Mouse (Mus musculus) liver, adult (tissue): ENCODE results near the gene Cdca3.

Source experiments
- GATA4 ChIP-seq: IDR thresholded peaks from 2 replicates; pipeline ENCODE4 v1.6.1; 2014; ENCODE audit warnings: mild to moderate bottlenecking, low read length; ENCODE audit not compliant: insufficient replicate concordance

The Cdca3 gene

DNA sequence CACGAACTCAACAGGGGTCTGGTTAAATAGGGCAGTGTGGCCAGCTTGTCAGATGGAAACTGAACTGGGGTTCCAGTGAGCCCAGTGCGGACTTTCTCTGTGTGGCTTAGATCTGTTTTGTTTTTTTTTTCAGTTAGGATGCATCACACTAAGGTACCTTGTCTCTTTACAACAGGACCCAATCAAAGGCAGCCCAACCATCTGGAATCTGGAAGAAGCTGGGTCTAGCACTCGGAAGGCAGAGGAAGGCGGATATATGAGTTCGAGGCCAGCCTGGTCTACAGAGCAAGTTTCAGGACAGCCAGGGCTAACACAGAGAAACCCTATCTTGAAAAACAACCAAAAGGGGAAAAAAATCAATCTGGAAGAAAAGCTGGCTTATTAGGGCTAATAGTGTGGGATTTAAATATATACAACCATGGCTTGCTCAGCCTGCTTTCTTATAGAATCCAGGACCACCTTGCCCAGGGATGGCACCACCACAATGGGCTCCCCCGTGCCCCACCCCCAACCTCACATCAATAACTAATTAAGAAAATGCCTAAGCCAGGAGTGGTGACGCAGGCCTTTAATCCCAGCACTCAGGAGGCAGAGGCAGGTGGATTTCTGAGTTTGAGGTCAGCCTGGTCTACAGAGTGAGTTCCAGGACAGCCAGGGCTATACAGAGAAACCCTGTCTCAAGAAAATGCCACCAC, 22.8 kb upstream of the Cdca3 start:
- no peak for TF ChIP-seq GATA4

DNA sequence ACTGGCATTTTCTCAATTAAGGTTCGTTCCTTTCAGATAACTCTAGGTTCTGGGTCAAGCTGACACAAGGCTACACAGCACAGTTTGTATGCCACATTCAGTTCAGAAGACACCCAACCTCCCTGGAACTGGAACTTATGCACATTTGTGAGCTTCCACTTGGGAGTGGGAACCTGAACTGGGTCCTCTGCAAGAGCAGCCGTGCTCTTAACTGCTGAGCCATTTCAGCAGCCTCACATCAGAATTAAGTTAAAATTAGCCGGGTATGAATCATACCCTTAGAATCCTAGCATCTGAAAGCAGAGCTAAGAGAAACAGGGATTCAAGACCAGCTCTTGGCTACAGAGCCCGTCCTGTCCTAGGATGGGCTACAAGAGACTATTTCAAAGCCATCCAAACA, 22.0 kb upstream of the Cdca3 start:
- no peak for TF ChIP-seq GATA4

DNA sequence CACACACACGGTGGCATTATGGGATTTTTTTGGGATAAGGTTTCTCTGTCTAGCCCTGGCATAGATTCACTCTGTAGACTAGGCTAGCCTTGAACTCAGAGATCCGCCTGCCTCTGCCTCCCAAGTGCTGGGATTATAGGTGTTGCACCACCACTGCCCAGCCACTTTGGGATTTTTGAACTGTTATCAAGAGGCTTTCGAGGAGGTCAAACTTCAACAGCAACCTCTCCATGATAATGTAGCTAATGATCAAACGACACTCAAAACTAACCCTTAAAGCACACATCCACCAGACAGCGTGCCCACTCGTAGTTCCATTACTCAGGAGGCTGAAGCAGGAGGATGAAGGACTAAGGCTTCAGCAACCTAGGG, 21.4 kb upstream of the Cdca3 start:
- TF ChIP-seq GATA4 = no peak

DNA sequence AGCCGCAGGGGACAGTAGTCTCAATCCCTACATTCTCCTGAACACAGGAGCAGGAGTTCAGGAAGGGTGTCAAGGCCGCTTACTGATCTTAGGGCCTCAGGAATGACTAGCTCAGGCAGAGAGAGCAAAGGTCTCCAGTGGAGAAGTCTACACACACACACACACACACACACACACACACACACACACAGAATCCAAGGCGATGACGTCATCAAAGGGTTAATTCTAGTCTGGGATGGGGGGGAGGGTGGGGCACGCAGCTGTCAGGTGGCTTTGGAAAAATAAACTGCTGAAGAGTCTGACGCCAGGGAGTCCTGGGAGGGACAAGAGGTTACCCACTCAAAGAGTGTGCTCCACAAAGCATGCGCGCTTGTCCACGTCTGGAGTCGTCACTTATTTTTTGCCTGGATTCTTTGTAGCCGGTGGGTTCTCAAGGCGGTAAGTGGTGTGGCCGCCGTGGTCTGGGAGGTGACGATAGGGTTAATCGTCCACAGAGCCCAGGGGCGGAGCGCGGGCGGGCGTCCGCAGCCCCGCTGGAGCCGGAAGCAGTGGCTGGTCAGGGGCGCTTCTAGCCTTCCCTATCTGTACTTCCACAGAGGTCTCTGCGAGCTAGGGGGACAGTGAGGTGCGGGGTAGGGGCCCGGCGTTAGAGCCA, 20.9 kb upstream of the Cdca3 start, which contains the start of gene Spsb2:
TSS of gene Spsb2 (plus strand) at position 304 of the 655 bp plus-strand sequence.
- peak; percentile 15; the same call in 1 of the 2 replicates for TF ChIP-seq GATA4

DNA sequence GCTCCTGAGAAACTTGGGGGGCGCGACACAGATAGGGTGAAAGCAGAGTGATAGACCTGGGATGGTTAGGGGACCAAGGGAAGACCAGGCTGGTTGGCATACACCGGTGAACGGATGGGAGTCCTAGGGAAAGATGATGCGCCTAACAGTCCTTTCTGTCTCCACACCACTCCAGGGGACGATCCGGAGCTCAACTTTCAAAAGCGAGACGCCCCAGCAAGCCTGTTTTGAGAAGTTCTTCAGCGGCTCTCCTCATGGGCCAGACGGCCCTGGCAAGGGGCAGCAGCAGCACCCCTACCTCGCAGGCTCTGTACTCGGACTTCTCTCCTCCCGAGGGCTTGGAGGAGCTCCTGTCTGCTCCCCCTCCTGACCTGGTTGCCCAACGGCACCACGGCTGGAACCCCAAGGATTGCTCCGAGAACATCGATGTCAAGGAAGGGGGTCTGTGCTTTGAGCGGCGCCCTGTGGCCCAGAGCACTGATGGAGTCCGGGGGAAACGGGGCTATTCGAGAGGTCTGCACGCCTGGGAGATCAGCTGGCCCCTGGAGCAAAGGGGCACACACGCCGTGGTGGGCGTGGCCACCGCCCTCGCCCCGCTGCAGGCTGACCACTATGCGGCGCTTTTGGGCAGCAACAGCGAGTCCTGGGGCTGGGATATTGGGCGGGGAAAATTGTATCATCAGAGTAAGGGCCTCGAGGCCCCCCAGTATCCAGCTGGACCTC, 20.1 kb upstream of the Cdca3 start:
- TF ChIP-seq GATA4 = no peak

DNA sequence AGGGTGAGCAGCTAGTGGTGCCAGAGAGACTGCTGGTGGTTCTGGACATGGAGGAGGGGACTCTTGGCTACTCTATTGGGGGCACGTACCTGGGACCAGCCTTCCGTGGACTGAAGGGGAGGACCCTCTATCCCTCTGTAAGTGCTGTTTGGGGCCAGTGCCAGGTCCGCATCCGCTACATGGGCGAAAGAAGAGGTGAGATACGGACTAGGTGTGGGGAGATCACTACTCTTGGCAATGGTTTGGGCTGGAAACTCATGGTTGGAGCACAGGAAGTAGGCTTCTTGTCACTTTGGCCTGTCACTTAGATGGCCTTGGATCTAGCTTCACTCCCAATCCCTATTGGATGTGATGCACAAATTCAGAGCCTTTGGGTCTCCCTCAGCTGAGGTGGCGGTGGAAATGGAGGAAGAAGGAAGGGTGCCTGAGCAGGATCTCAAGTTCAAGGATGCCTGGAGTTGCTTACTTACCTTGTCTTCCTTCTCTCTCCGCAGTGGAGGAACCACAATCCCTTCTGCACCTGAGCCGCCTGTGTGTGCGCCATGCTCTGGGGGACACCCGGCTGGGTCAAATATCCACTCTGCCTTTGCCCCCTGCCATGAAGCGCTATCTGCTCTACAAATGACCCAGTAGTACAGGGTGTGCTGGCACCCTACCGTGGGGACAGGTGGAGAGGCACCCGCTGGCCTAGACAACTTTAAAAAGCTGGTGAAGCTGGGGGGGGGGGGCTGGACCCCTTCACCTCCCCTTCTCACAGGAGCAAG, 19.4 kb upstream of the Cdca3 start:
- no peak for TF ChIP-seq GATA4

DNA sequence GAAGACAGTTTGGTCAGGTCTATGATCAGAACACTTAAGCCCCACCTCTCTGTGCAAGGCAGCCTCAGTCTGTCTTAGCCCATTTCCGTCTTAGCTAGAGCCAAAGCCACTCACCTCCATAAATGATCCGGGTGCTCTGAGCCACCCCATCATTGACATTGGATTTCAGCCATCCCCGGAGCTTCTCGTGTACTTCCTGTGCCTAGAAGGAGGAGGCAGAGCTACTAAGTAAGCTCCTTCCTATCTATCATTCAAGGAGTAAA, 18.0 kb upstream of the Cdca3 start:
- TF ChIP-seq GATA4 = no peak

DNA sequence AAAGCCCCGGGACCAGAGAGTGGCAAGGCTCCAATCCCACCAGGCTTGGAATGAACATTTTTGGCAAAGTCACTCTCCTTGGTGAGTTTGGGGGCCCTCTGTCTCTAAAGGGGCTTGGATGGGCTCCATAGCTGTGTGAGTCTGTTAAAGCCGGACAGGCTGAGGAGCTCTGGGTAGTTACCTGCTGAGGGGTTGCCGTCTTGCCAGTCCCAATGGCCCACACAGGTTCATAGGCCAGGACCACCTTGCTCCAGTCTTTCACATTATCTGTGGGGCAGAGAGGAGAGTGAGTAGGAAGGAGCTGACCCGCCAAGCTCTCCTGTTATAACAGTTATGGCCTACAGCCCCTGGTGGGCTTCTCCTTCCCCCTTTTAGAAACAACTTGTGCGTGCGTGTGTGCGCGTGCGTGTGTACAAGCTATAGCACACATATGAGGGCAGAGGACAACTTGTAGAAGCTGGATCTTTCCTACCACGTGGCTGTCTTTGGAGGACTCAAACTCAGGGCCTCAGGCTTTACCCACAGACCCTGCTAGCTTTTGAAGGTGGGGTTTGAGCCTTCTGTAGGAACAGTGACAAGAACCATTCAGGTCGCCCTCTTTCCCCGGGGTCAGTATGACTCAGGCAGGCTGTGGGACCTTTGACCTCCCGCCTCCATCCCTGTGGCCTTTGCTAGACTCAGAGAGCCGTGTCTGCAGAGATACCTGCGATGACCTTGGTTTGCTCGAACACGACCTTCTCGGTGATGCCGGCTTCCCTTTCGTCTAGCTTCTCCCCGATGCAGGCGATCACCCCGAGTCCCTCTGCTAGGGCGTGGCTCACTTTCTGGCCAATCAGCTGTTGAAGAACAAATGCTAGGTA, 17.4 kb upstream of the Cdca3 start:
- TF ChIP-seq GATA4 = no peak

DNA sequence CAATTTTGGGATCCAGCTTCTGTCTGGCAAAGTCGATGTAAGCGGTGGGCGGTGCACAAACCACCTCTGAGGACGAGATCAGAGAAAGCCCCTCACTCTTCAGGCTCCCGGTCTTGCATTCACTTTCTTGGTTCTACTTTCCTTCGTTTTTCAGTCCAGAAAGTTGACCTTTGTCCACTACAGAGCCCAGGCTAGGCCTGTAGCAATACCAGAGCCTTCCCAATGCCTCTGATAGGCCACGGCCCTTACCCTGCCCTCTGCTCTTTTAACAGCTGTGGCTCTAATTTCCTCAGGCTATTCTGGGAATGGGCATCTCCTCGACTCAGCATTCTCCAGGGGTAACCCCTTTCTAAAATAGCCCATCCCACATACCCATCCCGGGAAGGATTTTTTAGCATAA, 16.5 kb upstream of the Cdca3 start:
- TF ChIP-seq GATA4 = no peak

DNA sequence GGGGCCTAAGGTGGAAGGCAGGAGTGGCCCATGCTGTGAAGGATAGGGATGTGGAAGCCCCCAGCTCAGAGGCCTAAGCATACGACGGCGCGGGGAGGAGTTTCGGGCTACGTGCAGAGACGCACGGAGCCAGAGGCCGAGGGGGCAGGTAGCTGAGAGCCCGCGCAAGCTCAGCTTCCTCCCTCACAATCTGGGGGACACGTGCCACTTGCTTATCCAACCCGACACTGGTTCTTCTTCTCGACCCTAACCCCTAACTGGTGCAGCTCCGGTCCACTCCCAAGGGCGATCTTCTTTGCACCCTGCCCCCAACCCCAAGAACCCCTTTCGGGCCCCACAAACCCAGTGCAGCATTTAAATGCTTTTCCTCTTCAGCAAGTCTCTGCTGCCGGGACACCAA, 15.9 kb upstream of the Cdca3 start:
- no peak for TF ChIP-seq GATA4

DNA sequence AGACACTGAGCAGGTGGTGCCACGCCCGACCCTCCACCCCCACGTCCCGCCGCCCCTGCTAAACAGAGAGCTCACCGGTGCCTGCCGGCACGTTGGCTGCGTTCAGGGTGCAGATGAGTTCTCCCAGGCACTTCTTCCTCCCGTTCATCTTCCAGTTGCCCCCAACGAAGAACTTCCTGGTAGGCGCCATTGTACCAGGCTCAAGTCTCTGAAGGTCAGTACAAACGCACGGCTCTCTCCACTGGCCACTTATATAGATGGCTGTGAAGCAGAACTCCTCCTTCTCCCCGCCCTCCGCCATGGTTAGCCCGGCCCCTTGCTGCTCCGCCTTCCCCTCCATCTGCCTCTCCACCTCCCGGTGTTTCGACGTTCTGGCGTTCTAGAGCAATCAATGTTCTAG, 15.4 kb upstream of the Cdca3 start, which contains the start of gene Tpi1:
TSS of gene Tpi1 (minus strand) at position 364 of the 400 bp plus-strand sequence.
- no peak for TF ChIP-seq GATA4

DNA sequence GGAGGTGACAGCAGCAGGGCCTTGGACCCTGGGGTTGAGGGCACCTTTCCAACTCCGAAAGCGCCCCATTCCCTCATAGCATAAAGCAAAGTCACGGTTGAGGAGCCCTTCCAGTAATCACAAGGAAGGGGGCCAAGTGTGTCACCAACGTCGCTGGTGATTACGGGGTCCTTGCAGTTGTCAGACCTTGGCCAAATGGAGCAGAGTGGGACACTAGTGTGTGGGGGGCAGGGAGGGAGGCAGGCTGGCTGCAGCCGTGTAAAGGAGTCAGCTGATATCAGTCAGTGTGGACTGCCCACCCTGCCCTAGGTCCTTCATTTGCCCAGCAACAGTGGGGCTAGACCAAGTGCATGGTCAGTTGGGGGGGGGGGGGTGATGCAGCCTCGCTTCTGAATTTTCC, 14.9 kb upstream of the Cdca3 start:
- no peak for TF ChIP-seq GATA4

DNA sequence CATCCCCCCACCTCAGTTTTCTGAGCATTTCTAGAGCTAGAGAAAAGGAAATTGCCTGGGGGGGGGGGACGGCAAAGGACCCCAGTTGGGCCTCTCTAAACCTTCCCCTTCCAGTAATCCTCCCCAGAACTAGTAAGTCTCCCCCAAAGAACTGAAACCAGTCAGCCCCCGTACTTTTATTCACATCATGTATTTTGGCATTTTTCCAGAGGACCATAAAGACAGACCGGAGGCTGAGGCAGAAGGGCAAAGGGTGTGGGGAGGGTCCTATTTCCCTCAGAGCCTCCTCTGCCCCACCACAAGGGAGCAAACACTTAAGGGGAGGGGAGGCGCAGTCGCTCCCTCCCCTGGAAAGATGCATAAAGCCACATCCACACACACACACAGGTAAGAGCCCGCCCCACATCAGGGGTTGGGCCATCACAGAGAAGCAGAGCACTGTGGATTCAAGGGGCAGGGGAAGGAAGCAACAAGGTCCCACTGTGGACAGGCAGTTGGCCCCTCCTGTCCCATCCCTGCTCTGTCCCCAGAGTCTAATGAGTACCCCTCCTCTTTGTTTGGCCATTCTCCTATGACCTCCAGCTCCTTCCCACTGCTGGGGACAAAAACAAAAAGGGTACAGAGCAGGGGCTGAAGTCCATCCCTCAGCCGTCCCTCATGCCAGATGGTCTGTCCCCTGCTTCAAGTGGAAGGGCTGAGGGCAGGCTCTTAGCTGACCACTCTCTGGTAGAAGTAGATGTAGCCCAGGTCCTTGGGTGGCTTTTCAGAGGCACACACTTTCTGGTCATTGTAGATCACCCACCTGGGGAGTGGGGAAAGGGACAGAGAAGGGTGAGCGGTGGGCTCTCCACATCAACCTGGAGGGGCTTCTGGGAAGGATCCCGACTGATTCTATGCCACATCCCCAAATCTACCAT, 14.2 kb upstream of the Cdca3 start:
- no peak for TF ChIP-seq GATA4

DNA sequence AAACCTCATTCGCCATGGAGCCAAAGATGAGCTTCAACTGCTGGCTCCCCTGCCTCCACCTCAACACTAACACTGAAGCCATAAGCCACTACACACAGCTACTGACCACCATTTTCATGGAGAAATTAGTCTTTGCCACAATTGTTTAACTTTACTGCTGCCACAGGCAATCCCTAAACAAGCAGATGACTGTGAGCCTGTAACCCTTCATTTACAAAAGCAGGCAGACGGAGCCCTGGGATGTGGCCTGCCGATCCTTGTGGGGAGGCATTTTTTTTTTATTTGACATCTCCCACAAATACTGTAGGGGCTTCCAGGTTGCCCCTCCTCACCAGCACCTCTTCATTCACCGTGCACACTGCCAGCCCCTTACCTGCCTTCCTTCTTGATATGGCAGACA, 12.7 kb upstream of the Cdca3 start:
- no peak for TF ChIP-seq GATA4
